Mouse (Mus musculus) large intestine, adult 2 months (tissue): Measurements from ENCODE around the gene Btg4. TPM values are rescaled to one million over a fixed set of nuclear protein-coding genes. Genes with fewer than 3 reads are reported as not detected.

Source experiments
- DNase-seq: peaks from one replicate; pipeline ENCODE4 v3.0.0-alpha.2; 2012; ENCODE audit warnings: low read depth, low spot score
- WGBS: fragments of 180-500 bp; shearing (Covaris S2); methylation state at CpG from one replicate; pipeline ENCODE4 v1.1.7; 2018; 5-methylcytosine and 5-hydroxymethylcytosine counted together
- polyA plus RNA-seq: library from polyadenylated mRNA; depleted of rRNA; stranded (reverse); fragments of >200 nt; gene quantifications from 2 replicates; pipeline ENCODE4 v1.2.3, GENCODE M21; 2012; rRNA removed

Btg4 gene
- polyA plus RNA-seq: not detected in 2 replicates

DNA sequence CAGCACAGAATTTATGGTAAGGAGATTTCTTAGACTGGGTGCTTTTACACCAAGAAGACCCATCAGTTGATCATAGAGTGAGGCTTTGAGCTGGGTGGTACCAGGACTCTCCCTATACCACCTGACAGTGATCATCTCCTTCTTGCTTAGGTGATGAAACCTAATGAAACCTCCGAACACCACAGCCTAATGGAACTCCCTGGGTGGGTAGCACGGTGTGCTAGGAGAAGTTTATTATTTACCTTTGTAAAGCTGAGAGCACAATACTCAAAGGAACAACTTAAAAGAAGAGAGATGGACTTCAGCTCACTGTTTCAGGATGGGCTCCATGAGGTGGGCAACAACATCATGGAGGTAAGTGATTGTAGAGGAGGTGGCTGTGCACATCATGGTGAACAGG lies at the start of gene Btg4:
Btg4 (plus strand) TSS at position 301 of the 400 bp plus-strand sequence.
- 82% methylated on average over 2 of the region's 2 CpGs for WGBS
- no peak for DNase-seq

DNA sequence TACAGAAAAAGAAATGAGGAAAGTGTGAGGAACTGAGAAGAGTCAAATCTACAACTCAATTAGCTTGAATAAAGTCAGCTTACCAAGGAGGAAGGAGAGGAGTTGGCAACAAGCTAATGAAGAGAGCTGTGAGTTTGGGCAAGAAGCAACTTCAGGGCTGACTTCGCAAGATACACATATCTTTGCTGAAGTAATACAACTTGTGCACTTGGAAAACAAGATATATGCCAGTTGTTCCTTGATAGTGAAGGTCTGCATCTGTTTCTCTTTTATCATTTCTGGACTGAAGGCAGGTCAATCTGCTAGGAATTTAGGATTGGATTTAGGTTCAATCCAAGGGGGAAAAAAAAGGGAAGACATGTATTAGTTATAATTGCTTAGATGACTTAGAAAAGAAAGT lies 47.1 kb upstream of the Btg4 start:
- 88% methylated on average over 1 of the region's 1 CpGs for WGBS
- DNase-seq: no peak

DNA sequence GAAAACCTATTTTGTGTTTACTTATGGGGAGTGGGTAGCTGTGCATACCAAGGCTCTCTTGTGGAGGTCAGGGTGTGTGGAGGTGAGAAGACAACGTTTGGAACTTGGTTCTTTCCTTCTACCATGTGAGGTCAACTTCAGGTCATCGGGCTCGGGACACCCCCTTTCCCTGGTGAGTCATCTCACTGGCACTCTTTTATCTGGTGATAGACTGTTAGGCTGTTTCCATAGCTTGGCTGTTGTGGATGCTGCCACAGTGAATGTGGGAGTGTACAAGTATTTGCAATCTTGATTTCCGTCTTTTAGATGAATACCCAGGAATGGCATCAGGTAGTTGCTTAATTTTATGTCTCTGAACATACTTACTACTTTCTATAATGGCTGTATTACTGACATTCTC lies 45.0 kb upstream of the Btg4 start:
- WGBS: 13% methylated on average over 4 of the region's 4 CpGs
- DNase-seq: no peak

DNA sequence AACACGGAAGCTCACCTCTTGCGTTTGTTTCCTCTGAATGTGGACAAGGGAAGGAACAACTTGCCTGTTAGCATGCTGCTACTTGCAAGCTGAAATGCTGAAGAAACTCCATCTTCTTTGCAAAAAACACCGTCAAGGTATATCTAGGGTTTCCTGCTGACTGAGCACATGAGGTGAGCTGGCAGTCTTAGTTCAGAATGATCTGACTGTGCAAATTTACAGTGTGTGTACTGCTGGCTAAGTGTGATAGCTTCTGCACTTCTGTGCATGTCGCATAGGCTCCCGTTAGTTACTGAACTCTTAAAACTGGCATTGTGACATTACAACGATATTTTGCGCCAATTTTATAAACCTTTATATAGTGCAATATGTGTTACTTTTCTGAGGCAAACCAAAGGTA lies 41.0 kb upstream of the Btg4 start:
- 68% methylated on average over 7 of the region's 7 CpGs for WGBS
- no peak for DNase-seq

DNA sequence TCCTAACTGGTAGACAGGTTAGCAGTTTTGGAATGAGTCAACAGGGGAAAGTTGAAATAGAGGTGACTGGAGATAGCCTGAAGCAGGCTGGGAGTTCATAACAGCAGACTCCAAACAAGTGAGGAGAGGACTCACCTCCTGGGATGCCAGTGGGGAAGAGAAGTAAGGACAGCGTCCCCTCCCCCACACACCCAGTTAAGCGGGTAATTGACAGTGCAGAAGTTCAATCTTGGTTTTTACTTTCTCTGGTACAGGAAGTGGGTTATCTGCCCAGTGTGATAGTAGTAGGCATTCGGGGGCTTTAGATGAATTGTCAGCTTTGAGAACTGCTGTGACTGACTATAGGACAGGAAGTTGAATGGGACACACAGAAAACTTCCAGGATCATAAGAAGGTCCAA lies 40.4 kb upstream of the Btg4 start:
- DNase-seq: no peak
- WGBS: 60% methylated on average over 3 of the region's 3 CpGs

DNA sequence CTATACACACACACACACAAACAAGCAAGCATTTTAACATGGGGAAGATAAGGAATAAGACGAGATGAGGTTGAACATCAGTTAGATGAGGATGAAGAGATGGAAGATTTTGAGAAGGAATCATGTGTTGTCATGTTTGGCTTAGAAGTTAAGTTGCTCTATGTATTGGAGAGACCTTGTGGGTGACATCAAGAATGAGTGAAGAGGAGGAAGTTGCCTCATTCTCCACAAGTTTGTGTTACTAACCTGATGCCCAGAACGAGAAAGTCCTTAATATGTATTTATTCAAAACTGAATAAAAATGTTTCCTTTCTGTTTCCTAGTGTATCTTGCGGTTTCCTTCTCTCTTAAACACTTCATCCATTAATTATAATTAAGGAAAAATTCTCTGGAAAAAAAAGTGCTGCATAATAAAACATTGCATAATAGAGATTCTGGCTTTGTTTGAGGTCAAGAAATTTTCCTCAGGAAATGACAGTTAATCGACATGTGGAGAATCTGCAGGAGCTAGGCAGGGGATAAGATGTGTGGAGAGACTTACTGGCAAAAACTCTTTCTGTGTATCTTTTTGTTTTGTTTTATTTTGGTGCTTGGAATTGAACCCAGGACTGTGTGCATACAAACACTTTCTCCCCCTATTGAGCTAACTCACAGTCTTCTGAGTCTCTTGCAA lies 39.4 kb upstream of the Btg4 start:
- DNase-seq: no peak
- WGBS: 74% methylated on average over 4 of the region's 4 CpGs

DNA sequence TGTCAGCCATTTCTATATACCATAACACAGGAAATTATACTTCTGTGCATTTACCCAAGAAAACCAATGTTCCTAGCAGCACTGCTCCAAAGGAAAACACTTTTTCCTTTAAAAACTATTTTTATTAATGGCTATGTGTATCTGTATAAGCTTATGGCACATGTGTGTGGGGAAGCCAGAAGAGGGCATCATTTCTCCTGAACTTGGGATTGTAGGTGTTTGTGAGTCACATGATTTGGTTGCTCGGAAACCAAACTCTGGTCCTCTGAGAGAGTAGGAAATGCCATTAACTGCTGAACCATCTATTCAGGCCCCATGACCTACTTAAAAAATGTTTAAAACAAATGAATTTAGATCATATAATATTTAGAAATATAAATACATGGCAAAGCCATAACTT lies 33.7 kb upstream of the Btg4 start:
- 74% methylated on average over 1 of the region's 1 CpGs for WGBS

DNA sequence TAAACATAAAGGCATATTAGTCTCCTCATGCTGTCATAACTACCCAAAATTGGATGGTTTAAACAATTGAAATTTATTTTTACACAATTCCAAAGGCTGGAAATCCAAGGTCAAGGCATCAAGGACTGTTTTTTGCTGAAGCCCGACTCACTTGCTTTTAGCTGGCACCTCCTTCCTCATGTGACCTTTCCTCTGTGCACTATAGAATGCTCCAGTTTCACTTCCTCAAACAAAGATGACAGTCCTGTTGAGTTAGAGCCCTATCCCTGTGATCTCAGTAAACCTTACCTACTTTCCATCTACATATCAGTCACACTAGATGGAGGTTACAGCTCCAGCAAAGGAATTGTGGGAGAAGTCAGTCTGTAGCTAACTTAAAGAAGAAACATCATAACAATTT lies 30.6 kb upstream of the Btg4 start:
- WGBS: 16% methylated on average over 1 of the region's 1 CpGs

More for the DNA sequence above, 33.7 kb upstream of the Btg4 start:
- no peak for DNase-seq

DNA sequence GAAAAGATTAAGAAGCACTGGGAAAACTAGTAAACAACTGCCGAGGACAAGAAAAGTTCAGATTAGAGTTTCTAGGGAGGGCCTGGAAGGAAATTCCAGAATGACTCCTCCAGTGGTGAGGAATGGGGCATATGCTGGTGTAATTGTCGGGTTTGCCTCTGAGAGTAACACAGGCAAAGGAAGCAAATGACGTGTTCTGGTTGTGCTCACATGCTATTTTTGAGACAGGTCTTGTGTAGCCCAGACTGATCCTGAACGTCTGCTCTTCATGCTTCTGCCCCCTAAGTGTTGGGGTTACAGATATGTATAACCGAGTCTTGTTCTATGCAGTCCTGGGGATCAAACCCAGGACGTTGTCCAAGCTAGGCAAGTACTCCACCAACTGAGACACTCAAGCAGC lies 29.1 kb upstream of the Btg4 start:
- no peak for DNase-seq
- 62% methylated on average over 6 of the region's 6 CpGs for WGBS

More for the DNA sequence above, 30.6 kb upstream of the Btg4 start:
- no peak for DNase-seq

DNA sequence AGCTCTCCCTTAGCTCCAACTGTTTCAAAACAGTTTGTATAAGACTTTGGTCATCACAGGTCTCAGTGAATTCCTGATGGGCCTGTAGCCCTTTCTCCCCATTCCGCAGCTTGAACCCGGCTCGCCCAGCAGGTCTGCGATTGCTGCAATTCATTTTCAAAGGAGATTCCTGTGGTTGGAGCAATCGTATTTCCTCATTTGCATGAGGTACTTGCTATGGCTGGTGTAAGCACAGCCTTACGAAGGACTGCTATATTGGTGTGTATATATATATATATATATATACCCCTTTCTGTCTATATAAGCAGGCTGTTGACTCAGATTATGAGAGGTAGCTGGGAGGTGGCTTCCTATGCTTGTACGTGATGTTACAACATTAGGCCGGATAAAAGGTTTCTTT lies 28.4 kb upstream of the Btg4 start:
- 65% methylated on average over 8 of the region's 8 CpGs for WGBS
- no peak for DNase-seq

DNA sequence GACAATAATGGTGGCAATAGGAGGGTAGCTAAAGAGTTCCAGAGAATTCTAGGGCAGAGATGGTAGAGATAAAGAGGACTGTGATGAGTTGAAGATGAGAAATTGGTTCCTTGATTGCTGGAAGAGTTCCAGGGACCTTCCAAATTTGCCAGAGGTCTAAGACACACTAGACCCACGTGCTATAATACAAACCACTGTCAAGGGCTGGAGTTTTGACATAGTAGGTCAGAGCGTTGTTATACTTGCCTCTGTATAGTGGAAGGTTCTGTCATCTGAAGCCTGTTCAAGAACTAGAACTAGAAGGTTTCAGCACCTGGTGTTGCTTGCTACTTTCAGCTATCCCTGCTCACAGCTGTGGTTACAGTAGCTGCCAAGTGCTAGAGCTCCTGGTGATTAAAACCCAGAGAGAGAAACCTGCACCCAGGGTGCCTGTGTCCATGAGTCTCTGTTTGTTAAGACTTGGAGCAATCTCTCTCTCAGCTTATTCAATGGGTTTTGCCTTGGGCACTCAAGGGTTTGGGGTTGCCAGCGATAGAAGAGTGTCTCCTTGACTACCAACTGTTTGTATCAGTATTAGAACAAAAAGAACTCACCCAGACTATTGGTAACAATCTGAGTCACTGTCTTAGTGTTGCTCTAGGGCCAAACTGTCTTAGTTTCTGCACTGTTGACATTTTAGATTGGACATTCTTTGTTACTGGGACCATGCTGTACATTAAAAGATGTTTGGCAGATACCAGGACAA lies 27.7 kb upstream of the Btg4 start:
- 76% methylated on average over 3 of the region's 3 CpGs for WGBS
- DNase-seq: no peak

DNA sequence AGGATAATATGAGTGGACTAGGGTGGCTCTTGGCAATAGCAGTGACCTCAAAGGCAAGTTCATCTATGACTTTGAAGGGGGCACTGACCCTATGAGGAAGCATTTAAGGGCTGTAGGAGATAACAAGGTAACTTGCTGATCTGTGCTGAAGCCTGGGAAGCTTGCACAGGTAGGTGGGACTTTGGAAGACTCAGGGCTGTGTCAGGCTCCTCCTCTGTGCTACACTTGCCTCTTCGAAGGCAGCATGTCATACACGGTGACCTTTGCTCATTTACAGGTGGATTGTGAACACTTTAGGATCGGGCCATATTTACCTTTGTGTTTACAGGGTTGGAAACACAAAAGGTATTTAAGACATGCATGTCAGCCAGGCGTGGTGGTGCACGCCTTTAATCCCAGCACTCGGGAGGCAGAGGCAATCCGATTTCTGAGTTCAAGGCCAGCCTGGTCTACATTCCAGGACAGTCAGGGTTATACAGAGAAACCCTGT lies 19.2 kb upstream of the Btg4 start:
- peak; percentile 38 for DNase-seq
- WGBS: 38% methylated on average over 7 of the region's 7 CpGs

DNA sequence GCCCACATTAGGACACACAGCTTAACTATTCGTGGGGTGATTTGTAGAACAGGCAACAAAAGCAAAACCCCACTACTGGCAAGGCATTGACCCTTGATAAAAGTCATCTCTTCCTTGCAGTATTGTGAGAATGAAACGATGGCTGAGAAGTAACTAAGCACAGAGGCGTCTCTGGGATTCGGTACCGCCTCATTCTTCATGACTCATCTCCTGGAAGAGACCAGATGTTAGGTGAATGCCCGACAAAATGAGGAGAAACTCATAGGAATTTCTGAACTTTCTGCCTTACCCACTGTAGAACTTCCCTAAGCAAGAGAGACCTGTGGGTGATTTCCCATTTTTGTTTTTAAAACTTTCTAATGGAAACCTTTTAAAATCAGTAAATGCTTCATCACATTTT lies 18.6 kb upstream of the Btg4 start:
- WGBS: 72% methylated on average over 6 of the region's 6 CpGs
- no peak for DNase-seq

DNA sequence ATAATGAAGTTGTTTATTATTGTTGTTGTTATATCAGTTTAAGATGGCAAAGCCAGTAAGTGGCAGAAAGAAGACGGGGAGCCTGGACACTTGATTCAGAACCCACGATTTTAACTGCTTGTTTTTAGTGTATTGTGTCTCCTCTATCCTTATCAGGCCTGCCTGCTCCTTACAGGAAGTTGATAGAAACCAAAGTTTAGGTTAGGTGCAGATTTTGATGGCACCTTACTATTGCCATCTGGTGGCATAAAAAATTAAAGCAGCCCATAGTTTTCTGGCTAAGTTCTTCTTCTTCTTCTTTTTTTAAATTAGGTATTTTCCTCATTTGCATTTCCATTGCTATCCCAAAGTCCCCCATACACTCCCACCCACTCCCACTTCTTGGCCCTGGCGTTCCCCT lies 8.5 kb upstream of the Btg4 start:
- no peak for DNase-seq
- WGBS: 50% methylated on average over 3 of the region's 3 CpGs

DNA sequence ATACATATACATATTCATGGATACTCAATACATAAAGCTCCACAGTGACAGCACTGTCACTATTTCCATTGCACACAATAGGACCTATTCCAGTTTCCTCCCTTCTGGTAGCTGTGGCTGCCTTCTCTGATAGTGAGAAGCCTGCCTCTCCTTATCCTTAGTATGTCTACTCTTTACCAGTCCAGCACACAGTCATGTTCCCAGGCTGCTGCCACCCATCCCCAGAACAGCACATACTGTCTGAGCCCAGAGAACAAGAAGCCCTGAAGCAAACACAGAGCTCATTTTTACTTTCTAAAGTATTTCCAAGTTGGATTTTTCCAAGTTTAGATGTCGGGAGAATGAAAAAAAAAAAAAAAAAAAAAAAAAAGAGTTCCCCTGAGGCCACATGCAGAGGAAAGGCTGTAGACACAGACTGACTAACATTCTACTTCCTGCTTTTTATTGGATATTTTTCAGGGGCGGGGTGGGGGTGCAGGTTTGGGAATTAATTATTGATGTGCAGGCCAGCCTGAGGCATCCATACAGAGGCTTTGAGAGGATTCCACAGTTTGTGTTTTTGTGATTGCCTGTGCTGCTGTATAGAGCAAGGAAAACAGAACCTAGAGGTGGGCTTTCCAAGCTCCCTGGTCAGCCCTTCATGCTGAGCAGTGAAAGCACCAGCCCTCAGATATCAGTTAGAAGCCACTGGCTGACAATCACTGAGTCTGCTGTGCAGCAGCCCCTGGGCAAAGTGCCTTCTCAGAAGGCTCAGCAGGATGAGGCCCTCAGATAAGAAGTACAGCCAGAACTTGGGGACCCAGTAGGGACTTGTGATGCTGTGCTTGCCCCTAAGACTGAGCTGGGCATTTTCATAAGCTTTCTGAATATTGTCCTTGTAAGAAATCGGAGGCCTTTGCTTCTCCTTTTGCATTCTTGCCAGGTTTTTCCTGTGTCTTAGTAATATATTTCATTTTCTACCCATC lies 4.1 kb upstream of the Btg4 start:
- DNase-seq: no peak
- 50% methylated on average over 3 of the region's 3 CpGs for WGBS

DNA sequence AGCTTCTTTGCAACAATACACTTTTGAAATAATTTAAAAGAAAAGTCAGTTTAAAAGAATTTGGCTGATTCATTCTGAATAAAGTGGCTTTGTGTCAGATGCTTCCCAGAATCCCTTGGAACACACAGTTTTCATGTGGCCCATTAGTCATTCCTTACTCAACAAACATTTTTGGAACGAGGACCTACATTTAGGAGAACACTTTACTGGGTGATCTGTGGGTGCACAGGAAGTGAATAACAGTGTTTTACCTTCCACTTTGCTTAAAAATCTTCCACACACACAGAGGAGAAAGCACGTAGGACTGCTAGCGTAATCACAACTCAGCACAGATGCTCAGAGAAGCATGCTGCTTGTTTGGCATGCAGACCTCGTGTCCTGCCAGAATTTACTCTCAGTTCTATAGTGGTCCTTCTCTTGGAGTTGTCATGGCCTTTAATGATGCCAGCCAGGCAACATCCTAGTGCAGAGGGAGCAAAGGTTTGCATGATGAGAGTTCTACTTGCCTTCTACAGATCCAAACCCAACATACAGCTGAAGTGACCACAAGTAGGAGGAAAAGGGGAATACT lies 1.7 kb upstream of the Btg4 start:
- DNase-seq: no peak
- WGBS: 62% methylated on average over 4 of the region's 4 CpGs

DNA sequence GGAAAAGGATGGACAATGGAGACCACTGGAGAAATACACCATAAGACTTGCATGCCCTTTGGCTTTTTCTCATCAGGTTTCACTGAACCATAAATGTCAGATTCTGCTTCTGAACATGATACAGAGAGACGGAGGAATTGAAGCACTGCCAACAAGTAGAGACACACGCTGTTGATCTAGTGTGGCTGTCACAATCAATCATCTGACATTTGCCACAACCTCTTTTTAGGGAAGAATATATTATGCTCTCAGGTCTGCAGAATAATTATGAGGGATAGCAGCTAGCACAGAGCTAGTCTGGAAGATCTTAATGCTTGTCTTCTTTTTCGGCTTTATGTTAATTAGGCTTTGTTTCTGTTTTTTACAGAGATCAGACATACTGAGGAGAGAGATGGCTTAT lies 7.5 kb downstream of the Btg4 start:
- WGBS: 43% methylated on average over 3 of the region's 3 CpGs
- no peak for DNase-seq

DNA sequence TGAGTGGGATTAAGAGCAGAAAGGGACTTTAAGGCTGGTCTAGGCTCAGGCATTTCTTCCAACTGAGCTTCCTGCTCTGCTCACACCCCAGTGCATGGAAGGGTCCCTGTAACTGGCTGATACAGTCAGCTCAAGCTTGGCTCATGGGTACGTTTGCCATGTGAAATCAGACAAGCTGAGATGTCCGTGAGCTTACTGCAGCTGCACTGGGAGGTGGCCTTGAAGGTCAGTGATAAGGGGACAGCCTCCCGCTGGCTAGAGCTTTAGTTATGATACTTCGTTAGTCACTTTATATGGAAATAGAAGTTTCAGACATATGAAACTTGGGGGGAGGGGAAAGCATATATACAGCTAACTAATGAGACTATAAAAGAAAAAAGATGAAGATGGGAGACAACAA lies 10.1 kb downstream of the Btg4 start:
- DNase-seq: no peak
- WGBS: 63% methylated on average over 4 of the region's 4 CpGs

DNA sequence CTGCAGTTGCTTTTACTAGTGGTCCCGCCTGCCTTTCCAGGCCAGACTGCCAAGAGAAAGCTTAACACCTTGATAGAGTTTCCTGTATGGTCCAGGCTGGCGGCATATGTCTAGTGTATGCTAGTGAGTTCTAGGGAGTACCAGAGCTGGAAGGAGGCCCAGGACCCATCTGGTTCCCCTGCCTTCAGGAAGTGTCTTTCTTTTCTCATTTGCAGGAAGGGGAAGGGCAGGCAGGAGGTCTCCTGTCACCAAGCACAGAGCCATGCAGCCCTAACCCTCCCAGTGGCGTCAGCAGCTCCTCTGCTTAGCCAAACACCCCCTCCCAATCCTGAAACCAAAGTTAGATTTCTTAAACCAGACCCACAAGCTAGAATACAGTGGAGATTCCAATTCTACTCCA lies 15.1 kb downstream of the Btg4 start:
- no peak for DNase-seq
- WGBS: 31% methylated on average over 3 of the region's 3 CpGs
